Mouse (Mus musculus) neural tube, embryonic 12.5 days (tissue): Measurements from ENCODE around the gene Sars2. TPM values are rescaled to one million over a fixed set of nuclear protein-coding genes. Genes with fewer than 3 reads are reported as not detected.
"Not testable (repeated sequence)": the region's sequence is repeated elsewhere in the genome, so short reads cannot be mapped to it uniquely, and the experiment has no call there.

Experiments used
- ATAC-seq: fragments of 200-750 bp; cut with Nextera tagmentation; 2 replicates; pipeline ENCODE4 v1.8.0; 2017; ENCODE audit warnings: low read depth, mild to moderate bottlenecking, moderate TSS enrichment, moderate library complexity; ENCODE audit not compliant: low FRiP score
- H3K27ac ChIP-seq: fragments of 300-500 bp; sonication (generic); 2 replicates; pipeline ENCODE4 v1.5.1; 2016
- H3K27me3 ChIP-seq: fragments of 300-500 bp; sonication (generic); replicated peaks from 2 replicates; pipeline ENCODE4 v1.6.1; 2016; ENCODE audit warnings: mild to moderate bottlenecking
- H3K36me3 ChIP-seq: fragments of 300-500 bp; sonication (generic); 2 replicates; pipeline ENCODE4 v1.6.1; 2016; ENCODE audit warnings: mild to moderate bottlenecking
- H3K4me1 ChIP-seq: fragments of 300-500 bp; sonication (generic); 2 replicates; pipeline ENCODE4 v1.6.1; 2016
- H3K4me2 ChIP-seq: fragments of 300-500 bp; sonication (generic); replicated peaks from 2 replicates; pipeline ENCODE4 v1.6.1; 2016; ENCODE audit warnings: mild to moderate bottlenecking
- H3K4me3 ChIP-seq: fragments of 300-500 bp; sonication (generic); 2 replicates; pipeline ENCODE4 v1.5.1; 2016
- H3K9ac ChIP-seq: fragments of 300-500 bp; sonication (generic); 2 replicates; pipeline ENCODE4 v1.6.1; 2016; ENCODE audit warnings: mild to moderate bottlenecking
- H3K9me3 ChIP-seq: fragments of 300-500 bp; sonication (generic); 2 replicates; pipeline ENCODE4 v1.6.1; 2016; ENCODE audit warnings: mild to moderate bottlenecking
- WGBS: fragments of 180-500 bp; shearing (Covaris S2); methylation state at CpG from one replicate; pipeline ENCODE4 v1.1.7; 2016; 5-methylcytosine and 5-hydroxymethylcytosine counted together
- polyA plus RNA-seq: library from polyadenylated mRNA; unstranded; fragments of >200 nt; fragmentation: Nextera tagmentation; extraction: Ambion mirVana; gene quantifications from 2 replicates; pipeline ENCODE4 v1.2.1, GENCODE M21; 2016

Gene Sars2
- polyA plus RNA-seq: 28.6 and 32.0 TPM in 2 replicates

DNA sequence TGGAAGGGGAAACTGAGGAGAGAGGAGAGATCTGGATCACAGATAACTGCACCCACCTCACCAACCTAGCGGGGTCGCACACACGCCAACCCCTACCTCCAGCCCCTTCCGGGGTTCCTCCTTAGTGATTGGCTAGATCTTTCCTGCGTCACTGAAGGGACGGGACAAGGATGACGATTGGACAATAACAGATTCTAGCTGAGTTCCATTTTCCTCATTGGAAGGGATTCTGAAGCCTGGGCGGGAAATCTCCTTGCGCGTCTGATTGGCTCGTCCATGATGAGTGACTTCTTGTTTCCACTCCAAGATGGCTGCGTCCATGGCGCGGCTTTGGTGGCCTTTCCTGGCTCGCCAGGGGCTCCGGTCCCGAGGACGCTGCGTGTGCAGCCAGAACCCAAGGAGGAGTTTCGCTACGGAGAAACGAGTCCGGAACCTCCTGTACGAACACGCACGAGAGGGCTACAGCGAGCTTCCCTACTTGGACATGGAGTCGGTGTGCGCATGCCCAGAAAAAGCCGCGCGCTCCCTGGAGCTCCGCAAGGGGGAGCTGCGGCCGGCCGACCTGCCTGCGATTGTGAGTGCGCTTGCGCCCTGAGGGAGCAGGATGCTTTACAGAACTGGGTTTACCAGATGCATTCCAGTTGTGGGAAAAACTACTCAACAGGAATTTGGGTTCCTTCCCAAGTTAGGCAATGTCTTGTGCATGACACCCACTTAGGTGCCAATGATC, at the start of gene Sars2, which contains the start of gene Mrps12:
Sars2 (plus strand) TSS at position 284 of the 730 bp plus-strand sequence.
Mrps12 (minus strand) TSS at position 112 of the 730 bp plus-strand sequence.
- WGBS: under 1% methylated on average over 39 of the region's 39 CpGs
- Histone ChIP-seq H3K4me1 (peaks cover 10% of the 10 kb centered on the region), H3K9me3 (no peaks in the 10 kb centered on the region), H3K4me3 (peak within 1 kb of the TSS; percentile 63), H3K27ac (no peak within 1 kb of the TSS), H3K4me2 (peak within 1 kb of the TSS; percentile 83), H3K9ac (peak within 1 kb of the TSS; percentile 80), H3K36me3 (peaks cover 49% of the 10 kb centered on the region), H3K27me3 (no peaks in the 10 kb centered on the region)
- peak; percentile 99 for ATAC-seq

- ATAC-seq: peak; percentile 42
- Histone ChIP-seq H3K27ac (no peak within 1 kb of the TSS), H3K4me2 (peak within 1 kb of the TSS; percentile 89), H3K27me3 (peaks cover 12% of the 10 kb centered on the region; the same call in 1 of the 2 replicates), H3K36me3 (no peaks in the 10 kb centered on the region), H3K4me3 (peak within 1 kb of the TSS; percentile 53), H3K9ac (peak within 1 kb of the TSS; percentile 63), H3K4me1 (peaks cover 6% of the 10 kb centered on the region; the same call in 1 of the 2 replicates), H3K9me3 (no peaks in the 10 kb centered on the region)
- 29% methylated on average over 29 of the region's 30 CpGs for WGBS
These were observed 49.1 kb upstream of the Sars2 start, which contains the start of gene Fbxo27 for GRCm38 (mm10) chr7:28692545-28693320. Gene Fbxo27 (plus strand): TSS chr7:28692849.

GRCm38 (mm10) chr7:28693321-28693966, 48.3 kb upstream of the Sars2 start:
- Histone ChIP-seq H3K4me1 (peaks cover 6% of the 10 kb centered on the region; the same call in 1 of the 2 replicates), H3K9me3 (no peaks in the 10 kb centered on the region), H3K27me3 (peaks cover 12% of the 10 kb centered on the region; the same call in 1 of the 2 replicates), H3K9ac (peak overlapping the region; percentile 63), H3K36me3 (no peaks in the 10 kb centered on the region), H3K27ac (no peak overlapping the region), H3K4me2 (peak overlapping the region; percentile 89), H3K4me3 (peak overlapping the region; percentile 53)
- peak; percentile 77 for ATAC-seq
- WGBS: under 1% methylated on average over 38 of the region's 38 CpGs

DNA sequence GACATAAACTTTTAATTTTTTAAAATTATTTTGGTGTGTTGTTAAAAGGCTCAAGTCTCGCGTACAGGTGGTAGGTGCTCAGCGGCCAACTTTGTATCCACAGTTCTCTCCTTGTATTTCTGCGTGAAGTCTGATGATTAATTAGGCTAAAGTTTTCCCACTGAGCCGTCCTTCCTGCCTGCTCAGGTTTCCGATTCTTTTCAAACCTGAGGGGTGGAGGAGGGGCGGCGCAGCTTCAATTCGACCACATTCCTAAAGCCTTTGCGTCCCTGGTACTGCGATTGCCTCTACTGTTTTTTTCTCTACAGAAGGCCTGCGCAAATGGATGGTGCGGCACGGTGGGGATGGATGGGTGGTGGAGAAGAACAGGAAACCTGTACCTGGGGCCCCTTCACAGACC, 47.4 kb upstream of the Sars2 start:
- H3K9ac ChIP-seq: no peak overlapping the region
- H3K4me1 ChIP-seq: peaks cover 6% of the 10 kb centered on the region; the same call in 1 of the 2 replicates
- H3K4me2 ChIP-seq: 0 out of 2 replicates have a peak overlapping the region, but pooled peaks have one; percentile 9
- H3K4me3 ChIP-seq: no peak overlapping the region
- H3K9me3 ChIP-seq: no peaks in the 10 kb centered on the region
- H3K27me3 ChIP-seq: peaks cover 12% of the 10 kb centered on the region; the same call in 1 of the 2 replicates
- H3K27ac ChIP-seq: no peak overlapping the region
- 10% methylated on average over 14 of the region's 14 CpGs for WGBS
- H3K36me3 ChIP-seq: no peaks in the 10 kb centered on the region
- no peak for ATAC-seq

GRCm38 (mm10) chr7:28694966-28695511, 46.8 kb upstream of the Sars2 start:
- H3K27me3 ChIP-seq: peaks cover 12% of the 10 kb centered on the region; the same call in 1 of the 2 replicates
- H3K27ac ChIP-seq: no peak overlapping the region
- no peaks in the 10 kb centered on the region for H3K9me3 ChIP-seq
- no peak for ATAC-seq
- no peak overlapping the region for H3K9ac ChIP-seq
- H3K4me3 ChIP-seq: no peak overlapping the region
- WGBS: 68% methylated on average over 8 of the region's 8 CpGs
- H3K4me2 ChIP-seq: 0 out of 2 replicates have a peak overlapping the region, but pooled peaks have one; percentile 9
- H3K36me3 ChIP-seq: no peaks in the 10 kb centered on the region
- peaks cover 6% of the 10 kb centered on the region; the same call in 1 of the 2 replicates for H3K4me1 ChIP-seq

GRCm38 (mm10) chr7:28697277-28697676, 44.5 kb upstream of the Sars2 start:
- ATAC-seq: no peak
- 95% methylated on average over 11 of the region's 11 CpGs for WGBS

DNA sequence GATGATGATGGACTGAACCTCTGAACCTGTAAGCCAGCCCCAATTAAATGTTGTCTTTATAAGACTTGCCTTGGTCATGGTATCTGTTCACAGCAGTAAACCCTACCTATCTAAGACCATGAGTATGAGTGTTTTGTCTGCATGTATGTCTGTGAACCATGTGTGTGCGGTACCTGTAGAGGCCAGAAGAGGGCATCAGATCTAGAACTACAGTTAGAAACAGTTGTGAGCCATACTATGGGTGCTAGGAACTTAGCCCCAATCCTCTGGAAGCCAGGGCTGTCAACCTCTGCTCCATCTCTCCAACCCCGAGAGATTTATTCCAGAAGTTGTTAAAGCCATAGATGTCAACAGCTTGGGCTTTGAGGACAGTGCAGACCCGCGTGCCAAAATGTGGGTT, 41.5 kb upstream of the Sars2 start:
- H3K4me2 ChIP-seq: no peak overlapping the region
- WGBS: 93% methylated on average over 4 of the region's 4 CpGs
- no peaks in the 10 kb centered on the region for H3K27me3 ChIP-seq
- no peak for ATAC-seq
- H3K36me3 ChIP-seq: no peaks in the 10 kb centered on the region
- no peaks in the 10 kb centered on the region for H3K9me3 ChIP-seq
- H3K4me1 ChIP-seq: no peaks in the 10 kb centered on the region
- H3K9ac ChIP-seq: no peak overlapping the region
- no peak overlapping the region for H3K4me3 ChIP-seq
- H3K27ac ChIP-seq: no peak overlapping the region

More at GRCm38 (mm10) chr7:28697277-28697676, 44.5 kb upstream of the Sars2 start:
- Histone ChIP-seq H3K9me3 (no peaks in the 10 kb centered on the region), H3K4me3 (no peak overlapping the region), H3K9ac (no peak overlapping the region), H3K36me3 (no peaks in the 10 kb centered on the region), H3K4me1 (peaks cover 6% of the 10 kb centered on the region; the same call in 1 of the 2 replicates), H3K27me3 (peaks cover 12% of the 10 kb centered on the region; the same call in 1 of the 2 replicates), H3K4me2 (no peak overlapping the region), H3K27ac (no peak overlapping the region)

DNA sequence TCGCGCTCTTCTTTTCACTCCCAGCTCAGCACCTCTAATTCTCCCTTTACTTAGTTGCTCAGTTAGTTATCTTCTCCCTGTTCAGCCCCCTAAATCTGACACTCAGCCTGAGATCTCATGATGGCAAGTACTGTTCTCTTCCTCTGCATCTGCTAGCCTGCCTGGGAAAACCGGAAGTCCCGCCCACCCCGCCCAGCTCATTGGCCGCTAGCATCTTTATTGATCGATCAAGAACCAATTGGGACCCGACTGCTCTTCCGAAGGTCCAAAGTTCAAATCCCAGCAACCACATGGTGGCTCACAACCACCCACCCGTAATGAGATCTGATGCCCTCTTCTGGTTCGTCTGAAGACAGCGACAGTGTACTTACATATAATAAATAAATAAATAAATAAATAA, 40.5 kb upstream of the Sars2 start:
- WGBS: 98% methylated on average over 12 of the region's 12 CpGs
- not testable (repeated sequence) for ATAC-seq

GRCm38 (mm10) chr7:28702601-28703143, 39.1 kb upstream of the Sars2 start:
- WGBS: 80% methylated on average over 9 of the region's 9 CpGs
- Histone ChIP-seq H3K4me1 (no peaks in the 10 kb centered on the region), H3K9ac (no peak overlapping the region), H3K4me2 (no peak overlapping the region), H3K4me3 (no peak overlapping the region), H3K9me3 (no peaks in the 10 kb centered on the region), H3K27me3 (no peaks in the 10 kb centered on the region), H3K36me3 (no peaks in the 10 kb centered on the region), H3K27ac (no peak overlapping the region)
- no peak for ATAC-seq

More for the DNA sequence above, 40.5 kb upstream of the Sars2 start:
- H3K36me3 ChIP-seq, H3K27ac ChIP-seq, H3K9me3 ChIP-seq, H3K9ac ChIP-seq, H3K4me1 ChIP-seq, H3K4me3 ChIP-seq, H3K27me3 ChIP-seq, H3K4me2 ChIP-seq: not testable (repeated sequence)

DNA sequence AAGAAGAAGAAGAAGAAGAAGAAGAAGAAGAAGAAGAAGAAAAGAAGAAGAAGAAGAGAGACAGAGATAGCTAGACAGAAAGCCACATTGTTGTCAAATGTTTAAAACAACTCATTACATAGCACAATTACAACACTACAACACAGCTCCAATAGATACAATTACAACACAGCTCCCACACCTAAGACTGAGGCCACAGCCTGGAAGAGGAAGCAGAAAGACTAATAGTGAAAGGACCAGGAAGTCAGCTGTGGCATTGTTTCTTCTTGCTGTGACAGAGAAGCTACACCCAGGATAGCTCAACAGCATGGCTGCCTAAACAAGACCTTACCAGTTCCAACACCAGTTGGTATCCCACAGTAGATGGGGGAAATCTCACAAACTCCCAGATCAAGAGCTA, 32.3 kb upstream of the Sars2 start:
- Histone ChIP-seq H3K27ac (no peak overlapping the region), H3K27me3 (no peaks in the 10 kb centered on the region), H3K4me1 (no peaks in the 10 kb centered on the region), H3K9me3 (no peaks in the 10 kb centered on the region), H3K4me3 (no peak overlapping the region), H3K36me3 (no peaks in the 10 kb centered on the region), H3K4me2 (no peak overlapping the region), H3K9ac (no peak overlapping the region)
- no peak for ATAC-seq

GRCm38 (mm10) chr7:28710962-28711361, 30.8 kb upstream of the Sars2 start:
- no peak overlapping the region for H3K9ac ChIP-seq
- H3K27ac ChIP-seq: no peak overlapping the region
- H3K9me3 ChIP-seq: no peaks in the 10 kb centered on the region
- ATAC-seq: no peak
- no peak overlapping the region for H3K4me2 ChIP-seq
- no peaks in the 10 kb centered on the region for H3K27me3 ChIP-seq
- H3K4me1 ChIP-seq: no peaks in the 10 kb centered on the region
- WGBS: 64% methylated on average over 3 of the region's 3 CpGs
- H3K36me3 ChIP-seq: no peaks in the 10 kb centered on the region
- H3K4me3 ChIP-seq: no peak overlapping the region
